Mouse (Mus musculus) forebrain, embryonic 11.5 days (tissue): ENCODE measurements at regions not wholly inside any gene's neighbourhood (a gene's known extent, or its start where the extent isn't known, plus 50 kb on each side); places are given as distances from the start of the nearest gene placed in this dataset.

ENCODE experiments used
- ATAC-seq: fragments of 200-750 bp; cut with Nextera tagmentation; replicated peaks from 2 replicates; pipeline ENCODE4 v1.8.0; 2017; ENCODE audit warnings: moderate TSS enrichment; ENCODE audit not compliant: low FRiP score
- DNase-seq: peaks from one replicate; pipeline ENCODE4 v3.0.0-alpha.2; 2017; ENCODE audit warnings: low spot score
- H3K27ac ChIP-seq: fragments of 300-500 bp; sonication (generic); 2 replicates; pipeline ENCODE4 v1.5.1; 2014; ENCODE audit warnings: low read depth, low read length
- H3K27me3 ChIP-seq: fragments of 300-500 bp; sonication (generic); 2 replicates; pipeline ENCODE4 v1.6.1; 2014; ENCODE audit warnings: mild to moderate bottlenecking, low read length, mixed read lengths; ENCODE audit not compliant: control insufficient read depth, insufficient read depth
- H3K36me3 ChIP-seq: fragments of 300-500 bp; sonication (generic); 2 replicates; pipeline ENCODE4 v1.6.1; 2014; ENCODE audit warnings: mild to moderate bottlenecking, low read length, moderate library complexity, mixed read lengths; ENCODE audit not compliant: control insufficient read depth, insufficient read depth
- H3K4me1 ChIP-seq: fragments of 300-500 bp; sonication (generic); replicated peaks from 2 replicates; pipeline ENCODE4 v1.6.1; 2014; ENCODE audit warnings: low read length, mixed read lengths; ENCODE audit not compliant: control insufficient read depth, insufficient read depth
- H3K4me2 ChIP-seq: fragments of 300-500 bp; sonication (generic); 2 replicates; pipeline ENCODE4 v1.6.1; 2014; ENCODE audit warnings: low read depth, mild to moderate bottlenecking, low read length, moderate library complexity, mixed read lengths; ENCODE audit not compliant: severe bottlenecking
- H3K4me3 ChIP-seq: fragments of 300-500 bp; sonication (generic); 2 replicates; pipeline ENCODE4 v1.5.1; 2014; ENCODE audit warnings: low read depth, low read length
- H3K9ac ChIP-seq: fragments of 300-500 bp; sonication (generic); 2 replicates; pipeline ENCODE4 v1.6.1; 2014; ENCODE audit warnings: low read length
- H3K9me3 ChIP-seq: fragments of 300-500 bp; sonication (generic); 2 replicates; pipeline ENCODE4 v1.6.1; 2016; ENCODE audit warnings: low read length, mixed read lengths; ENCODE audit not compliant: control insufficient read depth
- WGBS: fragments of 180-500 bp; shearing (Covaris S2); extraction: QIAGEN DNeasy Blood & Tissue Kit; methylation state at CpG from one replicate; pipeline ENCODE4 v1.1.7; 2014; 5-methylcytosine and 5-hydroxymethylcytosine counted together

DNA sequence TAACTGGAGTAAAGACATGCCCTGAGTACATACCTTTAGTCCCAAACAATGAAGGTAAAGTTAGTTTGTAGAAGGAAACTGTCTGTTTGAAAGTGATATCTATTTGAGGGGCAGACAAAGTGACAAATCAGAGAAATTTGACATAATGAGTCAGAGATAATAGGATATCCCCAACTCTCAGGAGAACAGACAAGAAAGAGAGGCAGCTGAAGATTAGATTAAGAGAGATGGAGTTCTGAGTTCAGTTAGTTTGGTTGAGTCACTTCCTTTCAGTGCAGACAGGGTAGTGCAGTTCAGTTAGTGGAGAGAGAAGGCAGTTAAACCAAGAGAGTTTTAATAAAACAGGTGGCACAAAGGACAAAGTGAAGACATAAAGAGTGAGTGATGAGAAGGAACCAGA is 477.4 kb upstream of the Diaph2 start:
- Histone ChIP-seq H3K27me3 (no peaks in the 10 kb centered on the region), H3K4me3 (no peak overlapping the region), H3K4me2 (no peak overlapping the region), H3K9me3 (no peaks in the 10 kb centered on the region), H3K4me1 (no peaks in the 10 kb centered on the region), H3K36me3 (no peaks in the 10 kb centered on the region), H3K27ac (no peak overlapping the region), H3K9ac (no peak overlapping the region)
- no peak for DNase-seq
- no peak for ATAC-seq

GRCm38 (mm10) chrX:129303987-129304386 is 445.6 kb upstream of the Diaph2 start:
- no peaks in the 10 kb centered on the region for H3K36me3 ChIP-seq
- DNase-seq: peak; percentile 56
- H3K9me3 ChIP-seq: no peaks in the 10 kb centered on the region
- peak; percentile 46; the same call in 1 of the 2 replicates for ATAC-seq
- no peaks in the 10 kb centered on the region for H3K4me1 ChIP-seq
- H3K4me2 ChIP-seq: no peak overlapping the region
- WGBS: 43% methylated on average over 5 of the region's 5 CpGs
- no peak overlapping the region for H3K9ac ChIP-seq
- no peak overlapping the region for H3K4me3 ChIP-seq
- H3K27ac ChIP-seq: no peak overlapping the region
- no peaks in the 10 kb centered on the region for H3K27me3 ChIP-seq

GRCm38 (mm10) chrX:129309380-129309779 is 440.2 kb upstream of the Diaph2 start:
- no peak for ATAC-seq
- H3K9ac ChIP-seq: no peak overlapping the region

DNA sequence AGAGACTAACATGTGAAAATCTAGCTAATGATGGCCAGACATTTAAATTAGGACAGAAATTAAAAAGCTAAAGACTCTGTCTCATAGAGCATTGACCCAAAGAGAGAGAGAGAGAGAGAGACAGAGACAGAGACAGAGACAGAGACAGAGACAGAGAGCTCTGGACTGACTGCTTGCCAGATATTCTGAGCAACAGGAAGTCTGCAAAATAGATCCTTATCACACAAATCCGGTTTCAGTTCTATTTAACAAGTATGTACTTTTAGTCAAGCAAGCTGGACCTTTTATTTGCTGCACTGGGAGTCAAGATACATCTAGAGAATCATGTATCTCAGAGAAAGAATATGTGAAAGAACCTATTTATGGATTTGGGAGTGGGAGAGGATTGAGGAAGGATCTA is 420.1 kb upstream of the Diaph2 start:
- H3K27me3 ChIP-seq: no peaks in the 10 kb centered on the region
- H3K9me3 ChIP-seq: no peaks in the 10 kb centered on the region
- no peak overlapping the region for H3K27ac ChIP-seq
- ATAC-seq (no peak), DNase-seq (no peak)
- H3K4me3 ChIP-seq: no peak overlapping the region
- 82% methylated on average over 1 of the region's 1 CpGs for WGBS
- no peaks in the 10 kb centered on the region for H3K36me3 ChIP-seq
- no peak overlapping the region for H3K4me2 ChIP-seq
- no peak overlapping the region for H3K9ac ChIP-seq
- no peaks in the 10 kb centered on the region for H3K4me1 ChIP-seq

More at GRCm38 (mm10) chrX:129309380-129309779, 440.2 kb upstream of the Diaph2 start:
- Histone ChIP-seq H3K36me3 (no peaks in the 10 kb centered on the region), H3K4me2 (no peak overlapping the region), H3K4me3 (no peak overlapping the region), H3K9me3 (no peaks in the 10 kb centered on the region), H3K27ac (no peak overlapping the region), H3K27me3 (no peaks in the 10 kb centered on the region), H3K4me1 (no peaks in the 10 kb centered on the region)
- DNase-seq: no peak

- H3K9ac ChIP-seq: no peak overlapping the region
- H3K9me3 ChIP-seq: no peaks in the 10 kb centered on the region
- H3K4me2 ChIP-seq: no peak overlapping the region
- 94% methylated on average over 1 of the region's 1 CpGs for WGBS
- H3K36me3 ChIP-seq: no peaks in the 10 kb centered on the region
- no peaks in the 10 kb centered on the region for H3K27me3 ChIP-seq
- no peak for DNase-seq
- ATAC-seq: no peak
- no peak overlapping the region for H3K27ac ChIP-seq
- H3K4me3 ChIP-seq: no peak overlapping the region
- H3K4me1 ChIP-seq: no peaks in the 10 kb centered on the region
Measured at GRCm38 (mm10) chrX:129332810-129333209, 416.7 kb upstream of the Diaph2 start.
